Mouse (Mus musculus) cortical plate, adult 2 months (tissue): ENCODE measurements at regions not wholly inside any gene's neighbourhood (a gene's known extent, or its start where the extent isn't known, plus 50 kb on each side); places are given as distances from the start of the nearest gene placed in this dataset.

Source experiments
- H3K27ac ChIP-seq: fragments of 200-500 bp; 2 replicates; pipeline ENCODE4 v1.5.1; 2012; ENCODE audit warnings: low read length, control low read depth, inconsistent platforms; ENCODE audit not compliant: insufficient read depth
- H3K4me1 ChIP-seq: fragments of 200-500 bp; 2 replicates; pipeline ENCODE4 v1.6.1; 2011; ENCODE audit warnings: low read length; ENCODE audit not compliant: control insufficient read depth, insufficient read depth
- H3K4me3 ChIP-seq: fragments of 200-500 bp; 2 replicates; pipeline ENCODE4 v1.5.1; 2011; ENCODE audit warnings: mild to moderate bottlenecking, low read length, control low read depth; ENCODE audit not compliant: insufficient read depth
- CTCF ChIP-seq: fragments of 200-500 bp; IDR thresholded peaks from 2 replicates; pipeline ENCODE4 v1.5.1; 2011; ENCODE audit warnings: mild to moderate bottlenecking, control low read depth, low read length; ENCODE audit not compliant: insufficient read depth; ENCODE audit errors: extremely low read depth
- POLR2A ChIP-seq: fragments of 200-500 bp; IDR thresholded peaks from 2 replicates; pipeline ENCODE4 v1.6.1; 2011; ENCODE audit warnings: mild to moderate bottlenecking, low read length, control low read depth; ENCODE audit not compliant: insufficient read depth; ENCODE audit errors: extremely low read depth

- H3K27ac ChIP-seq = no peak overlapping the region
- no peak for TF ChIP-seq CTCF
- no peak for TF ChIP-seq POLR2A
- no peak overlapping the region for H3K4me3 ChIP-seq
- H3K4me1 ChIP-seq = peaks cover 6% of the 10 kb centered on the region
Observed at GRCm38 (mm10) chr2:30702711-30703110, 100.8 kb downstream of the 1700001O22Rik start.

- Histone ChIP-seq H3K27ac (no peak overlapping the region), H3K4me1 (no peaks in the 10 kb centered on the region), H3K4me3 (no peak overlapping the region)
- no peak for TF ChIP-seq POLR2A
- no peak for TF ChIP-seq CTCF
Observed at GRCm38 (mm10) chr2:30700890-30701289, 102.6 kb downstream of the 1700001O22Rik start.

GRCm38 (mm10) chr2:30700471-30700870 lies 103.0 kb downstream of the 1700001O22Rik start:
- TF ChIP-seq POLR2A (no peak), CTCF (no peak)
- no peak overlapping the region for H3K4me3 ChIP-seq
- no peaks in the 10 kb centered on the region for H3K4me1 ChIP-seq
- peak overlapping the region; percentile 7 for H3K27ac ChIP-seq

- TF ChIP-seq CTCF = no peak
- no peak; the same call in 1 of the 2 replicates for TF ChIP-seq POLR2A
- no peaks in the 10 kb centered on the region for H3K4me1 ChIP-seq
- H3K4me3 ChIP-seq = no peak overlapping the region
- H3K27ac ChIP-seq = peak overlapping the region; percentile 7
Observed at GRCm38 (mm10) chr2:30699797-30700454, 103.5 kb downstream of the 1700001O22Rik start.

GRCm38 (mm10) chr2:30698758-30699535 lies 104.1 kb downstream of the Cstad start:
- TF ChIP-seq POLR2A (no peak), CTCF (no peak)
- no peak overlapping the region for H3K27ac ChIP-seq
- no peak overlapping the region for H3K4me3 ChIP-seq
- H3K4me1 ChIP-seq = 0 out of 2 replicates have a peak, but pooled peaks cover 2% of the 10 kb centered on the region

GRCm38 (mm10) chr2:30697851-30698250 lies 103.0 kb downstream of the Cstad start:
- Histone ChIP-seq H3K4me3 (no peak overlapping the region), H3K27ac (no peak overlapping the region), H3K4me1 (0 out of 2 replicates have a peak, but pooled peaks cover 2% of the 10 kb centered on the region)
- no peak for TF ChIP-seq CTCF
- no peak for TF ChIP-seq POLR2A

GRCm38 (mm10) chr2:30695771-30696456 lies 101.1 kb downstream of the Cstad start:
- TF ChIP-seq POLR2A = no peak
- no peak for TF ChIP-seq CTCF

GRCm38 (mm10) chr2:30695041-30695440 lies 100.2 kb downstream of the Cstad start:
- TF ChIP-seq CTCF (no peak), POLR2A (no peak)
- H3K4me1 ChIP-seq = peaks cover 7% of the 10 kb centered on the region

More at GRCm38 (mm10) chr2:30695771-30696456, 101.1 kb downstream of the Cstad start:
- Histone ChIP-seq H3K27ac (no peak overlapping the region), H3K4me1 (peaks cover 6% of the 10 kb centered on the region; the same call in 1 of the 2 replicates), H3K4me3 (no peak overlapping the region)

GRCm38 (mm10) chr2:30693206-30694035 lies 98.6 kb downstream of the Cstad start:
- TF ChIP-seq CTCF (no peak), POLR2A (no peak)
- peaks cover 7% of the 10 kb centered on the region for H3K4me1 ChIP-seq

More at GRCm38 (mm10) chr2:30695041-30695440, 100.2 kb downstream of the Cstad start:
- H3K4me3 ChIP-seq = no peak overlapping the region
- H3K27ac ChIP-seq = no peak overlapping the region

GRCm38 (mm10) chr2:30692561-30693205 lies 97.8 kb downstream of the Cstad start:
- peak overlapping the region; percentile 93 for H3K27ac ChIP-seq
- H3K4me1 ChIP-seq = peaks cover 7% of the 10 kb centered on the region
- H3K4me3 ChIP-seq = peak overlapping the region; percentile 7; the same call in 1 of the 2 replicates
- TF ChIP-seq CTCF = no peak
- peak; percentile 47; the same call in 1 of the 2 replicates for TF ChIP-seq POLR2A

More at GRCm38 (mm10) chr2:30693206-30694035, 98.6 kb downstream of the Cstad start:
- peak overlapping the region; percentile 27 for H3K4me3 ChIP-seq
- H3K27ac ChIP-seq = peak overlapping the region; percentile 93
